Mouse (Mus musculus) embryonic fibroblast, embryonic 13.5 days (primary cell): ENCODE measurements around the gene Nup62.

Experiments
- CTCF ChIP-seq: IDR thresholded peaks from 2 replicates; pipeline ENCODE4 v1.5.1; 2011; ENCODE audit warnings: mild to moderate bottlenecking, control low read depth, low read length, moderate library complexity, borderline replicate concordance; ENCODE audit not compliant: insufficient read depth
- POLR2A ChIP-seq: IDR thresholded peaks from 2 replicates; pipeline ENCODE4 v1.6.1; 2011; ENCODE audit warnings: low read depth, mild to moderate bottlenecking, control low read depth, low read length, moderate library complexity

GRCm38 (mm10) chr7:44853065-44853464 is 37.2 kb downstream of the Nup62 start:
- no peak for TF ChIP-seq CTCF
- no peak for TF ChIP-seq POLR2A
